Mouse (Mus musculus): ENCODE data around the gene Cmtm1. TPM values are rescaled to one million over a fixed set of nuclear protein-coding genes. Genes with fewer than 3 reads are reported as not detected.
"Not testable (repeated sequence)": the region's sequence is repeated elsewhere in the genome, so short reads cannot be mapped to it uniquely, and the experiment has no call there.

The Cmtm1 gene
- polyA plus RNA-seq, 1 experiment from 2014 or later: not detected

DNA sequence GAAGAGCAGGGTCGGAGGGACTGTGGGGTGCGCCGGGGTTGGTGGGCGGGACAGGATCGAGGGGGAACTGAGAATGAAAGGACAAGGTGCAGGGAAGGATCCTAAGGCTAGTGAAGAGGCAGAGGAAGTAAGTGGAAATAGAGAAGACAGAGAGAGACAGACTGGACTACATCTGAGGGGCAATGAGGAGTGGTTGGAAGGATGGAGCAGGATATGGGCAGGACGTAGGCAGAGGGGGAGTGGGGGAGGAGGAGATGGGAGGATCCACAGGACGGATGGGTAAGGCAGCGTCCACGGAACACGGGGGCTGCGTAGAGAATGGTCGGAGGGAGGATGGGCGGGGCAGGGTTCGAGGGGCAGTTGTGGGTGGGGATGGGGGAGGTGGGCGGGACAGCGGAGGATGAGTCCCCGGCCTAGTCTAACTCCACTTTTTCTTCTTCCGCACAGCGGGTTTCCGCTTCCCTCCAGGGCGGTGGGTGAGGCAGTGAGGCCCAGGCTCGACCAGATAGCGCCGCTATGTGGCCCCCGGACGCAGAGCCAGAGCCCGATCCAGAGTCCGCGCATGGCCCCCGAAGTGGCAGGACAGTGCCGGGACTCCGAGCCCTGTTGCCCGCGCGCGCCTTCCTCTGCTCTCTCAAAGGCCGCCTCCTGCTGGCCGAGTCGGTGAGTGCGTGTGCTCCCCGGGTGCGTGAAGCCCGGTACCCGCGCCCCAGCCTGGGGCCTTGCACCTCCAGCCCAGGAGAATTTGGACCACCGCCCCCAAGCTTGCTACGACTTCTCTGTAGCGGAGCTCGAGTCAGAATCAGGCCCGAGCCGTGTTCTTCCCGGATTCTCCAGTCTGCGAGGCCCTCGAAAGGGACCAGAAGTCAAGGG, 30.5 kb upstream of the Cmtm1 start:
- peak; percentile 83 for ATAC-seq (ENCODE audit: insufficient number of reproducible peaks, insufficient read depth, low FRiP score, low TSS enrichment)
- Histone ChIP-seq H3K9me3 (no peaks in the 10 kb centered on the region), H3K9ac (peak overlapping the region; percentile 83), H3K27me3 (no peaks in the 10 kb centered on the region), H3K4me3 (peak overlapping the region; percentile 71), H3K4me1 (peaks cover 12% of the 10 kb centered on the region; the same call in 1 of the 2 replicates), H3K4me2 (replicated peaks) (peak overlapping the region; percentile 73), H3K36me3 (peaks cover 19% of the 10 kb centered on the region; the same call in 1 of the 2 replicates), H3K27ac (peak overlapping the region; percentile 91)
- WGBS: under 1% methylated on average over 41 of the region's 54 CpGs

DNA sequence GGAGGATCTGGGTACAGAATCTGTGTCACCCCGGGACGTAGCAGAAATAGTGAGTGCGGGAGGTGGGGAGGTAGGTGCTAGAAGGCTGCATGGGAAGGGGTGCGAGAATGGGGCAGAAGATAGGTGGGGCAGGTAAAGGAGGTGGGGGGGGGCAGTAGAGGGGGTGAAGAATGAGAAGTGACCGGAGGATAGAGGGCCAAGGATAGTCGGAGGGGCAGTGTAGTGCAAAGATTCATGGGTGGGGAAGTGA, 30.0 kb upstream of the Cmtm1 start:
- ATAC-seq (ENCODE audit: insufficient number of reproducible peaks, insufficient read depth, low FRiP score, low TSS enrichment): peak; percentile 11; the same call in 1 of the 2 replicates
- Histone ChIP-seq H3K9me3 (no peaks in the 10 kb centered on the region), H3K4me3 (peak overlapping the region; percentile 71), H3K27me3 (no peaks in the 10 kb centered on the region), H3K9ac (peak overlapping the region; percentile 83), H3K36me3 (peaks cover 13% of the 10 kb centered on the region; the same call in 1 of the 2 replicates), H3K27ac (peak overlapping the region; percentile 91), H3K4me1 (peaks cover 12% of the 10 kb centered on the region; the same call in 1 of the 2 replicates), H3K4me2 (replicated peaks) (peak overlapping the region; percentile 73)
- 3% methylated on average over 6 of the region's 6 CpGs for WGBS

DNA sequence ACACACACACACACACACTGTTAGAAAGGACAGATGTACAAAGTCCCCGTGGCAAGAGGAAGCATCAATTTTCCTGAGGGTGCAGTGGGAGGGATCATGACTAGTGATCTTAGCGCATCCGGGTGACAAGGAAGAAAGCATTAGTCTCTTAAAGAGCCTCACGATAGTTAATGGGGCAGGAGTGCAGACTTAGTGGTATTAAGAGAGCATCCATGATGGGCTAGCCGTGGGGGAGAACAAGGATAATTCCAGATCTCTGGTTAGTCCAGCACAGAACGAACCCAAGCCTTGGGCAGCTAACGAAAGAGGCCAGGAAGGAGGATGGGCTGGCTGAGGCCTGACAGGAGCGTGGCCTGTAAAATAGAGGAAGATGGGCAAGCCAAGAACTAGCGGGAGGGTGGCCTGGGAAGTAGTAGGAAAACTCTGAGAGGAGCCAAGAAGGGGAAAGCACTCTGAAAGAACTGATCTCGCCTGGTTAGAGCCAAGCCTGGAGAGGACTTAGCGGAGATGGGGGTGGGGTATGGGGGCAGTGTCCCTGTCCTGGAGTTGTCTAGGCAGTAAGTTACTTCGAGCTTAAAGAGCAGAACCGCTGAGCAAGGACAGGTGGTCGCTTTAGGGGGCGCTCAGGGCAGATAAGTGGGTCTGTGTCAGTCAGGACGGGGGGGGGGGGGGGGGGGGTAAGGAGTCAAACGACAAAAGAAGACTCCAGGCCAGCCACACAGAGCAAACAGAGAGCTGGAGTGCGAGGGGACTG, 29.5 kb upstream of the Cmtm1 start, which contains the start of gene Cmtm3:
Gene Cmtm3, plus strand, starts transcription at position 182 of the 754 bp plus-strand sequence.
- peak within 1 kb of the TSS; percentile 91 for H3K27ac ChIP-seq

DNA sequence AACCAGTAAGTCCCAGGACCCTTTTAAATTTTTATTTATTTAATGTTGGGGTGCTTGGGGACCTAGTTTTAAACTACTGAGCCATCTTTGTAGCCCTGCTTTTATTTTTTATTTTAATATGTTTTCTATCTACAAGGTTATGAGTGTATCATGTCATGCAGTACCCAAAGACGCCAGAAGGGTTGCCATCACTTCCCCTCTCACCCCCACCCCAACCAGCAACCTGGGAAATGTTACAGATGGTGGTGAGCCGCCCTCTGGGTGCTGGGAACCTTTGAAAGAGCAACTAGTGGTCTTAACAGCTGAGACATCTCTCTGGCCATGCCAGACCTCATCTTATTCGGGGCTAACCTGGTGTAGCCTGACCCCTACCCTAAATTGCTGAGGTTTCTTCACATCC, 27.9 kb upstream of the Cmtm1 start:
- no peak overlapping the region for H3K4me2 ChIP-seq (replicated peaks)
- no peak overlapping the region for H3K27ac ChIP-seq
- no peaks in the 10 kb centered on the region for H3K9me3 ChIP-seq
- no peak overlapping the region for H3K9ac ChIP-seq
- no peak for ATAC-seq (ENCODE audit: insufficient number of reproducible peaks, insufficient read depth, low FRiP score, low TSS enrichment)
- WGBS: 54% methylated on average over 3 of the region's 3 CpGs
- no peak overlapping the region for H3K4me3 ChIP-seq
- H3K4me1 ChIP-seq: peaks cover 12% of the 10 kb centered on the region; the same call in 1 of the 2 replicates
- H3K27me3 ChIP-seq: no peaks in the 10 kb centered on the region
- H3K36me3 ChIP-seq: no peaks in the 10 kb centered on the region

More for the DNA sequence above, 29.5 kb upstream of the Cmtm1 start, which contains the start of gene Cmtm3:
- Histone ChIP-seq H3K36me3 (peaks cover 8% of the 10 kb centered on the region; the same call in 1 of the 2 replicates), H3K4me1 (peaks cover 12% of the 10 kb centered on the region; the same call in 1 of the 2 replicates), H3K4me3 (peak within 1 kb of the TSS; percentile 71), H3K9ac (peak within 1 kb of the TSS; percentile 83), H3K9me3 (no peaks in the 10 kb centered on the region), H3K4me2 (replicated peaks) (peak within 1 kb of the TSS; percentile 73), H3K27me3 (no peaks in the 10 kb centered on the region)
- no peak for ATAC-seq (ENCODE audit: insufficient number of reproducible peaks, insufficient read depth, low FRiP score, low TSS enrichment)
- WGBS: 13% methylated on average over 17 of the region's 18 CpGs

DNA sequence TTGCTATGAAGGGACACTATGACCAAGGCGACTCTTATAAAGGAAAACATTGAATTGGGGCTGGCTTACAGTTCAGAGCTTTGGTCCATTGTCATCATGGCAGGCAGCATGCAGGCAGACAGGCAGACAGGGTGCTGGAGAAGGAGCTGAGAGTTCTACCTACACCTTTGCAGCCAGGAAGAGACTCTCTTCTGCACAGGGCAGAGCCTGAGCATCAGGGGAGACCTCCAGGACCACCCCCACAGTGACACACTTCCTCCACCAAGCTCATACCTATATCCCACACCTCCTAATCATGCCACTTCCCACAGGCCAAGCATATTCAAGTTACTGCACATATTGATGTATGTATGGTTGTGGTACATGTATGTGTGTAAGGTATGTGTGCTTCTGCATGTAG, 26.9 kb upstream of the Cmtm1 start:
- H3K27ac ChIP-seq: no peak overlapping the region
- H3K9me3 ChIP-seq: no peaks in the 10 kb centered on the region
- H3K27me3 ChIP-seq: no peaks in the 10 kb centered on the region
- H3K4me2 ChIP-seq (replicated peaks): no peak overlapping the region
- H3K4me1 ChIP-seq: peaks cover 11% of the 10 kb centered on the region; the same call in 1 of the 2 replicates
- no peak for ATAC-seq (ENCODE audit: insufficient number of reproducible peaks, insufficient read depth, low FRiP score, low TSS enrichment)
- no peak overlapping the region for H3K4me3 ChIP-seq
- no peaks in the 10 kb centered on the region for H3K36me3 ChIP-seq
- no peak overlapping the region for H3K9ac ChIP-seq
- 84% methylated on average over 1 of the region's 1 CpGs for WGBS

DNA sequence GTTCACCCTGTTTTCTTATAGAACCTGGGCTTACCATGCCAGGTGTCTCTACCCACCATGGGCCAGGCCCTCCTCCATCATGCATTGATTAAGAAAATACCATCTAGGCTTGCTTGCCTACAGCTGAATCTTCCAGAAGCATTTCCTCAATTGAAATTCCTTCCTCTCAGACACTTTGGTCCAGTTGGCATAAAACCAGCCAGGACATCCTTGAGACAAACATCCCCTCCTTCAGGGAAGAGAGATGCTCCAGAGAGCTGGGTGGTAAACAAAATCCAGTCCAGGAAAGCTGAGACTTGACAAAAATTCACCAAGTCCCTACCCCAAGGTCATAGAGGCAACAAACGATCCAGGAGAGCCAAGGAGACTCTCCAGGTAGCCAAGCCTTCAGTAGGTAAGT, 24.3 kb upstream of the Cmtm1 start:
- Histone ChIP-seq H3K4me1 (no peaks in the 10 kb centered on the region), H3K9ac (no peak overlapping the region), H3K4me2 (replicated peaks) (no peak overlapping the region), H3K4me3 (no peak overlapping the region), H3K36me3 (no peaks in the 10 kb centered on the region), H3K27me3 (no peaks in the 10 kb centered on the region), H3K27ac (no peak overlapping the region), H3K9me3 (no peaks in the 10 kb centered on the region)
- 59% methylated on average over 1 of the region's 1 CpGs for WGBS
- no peak for ATAC-seq (ENCODE audit: insufficient number of reproducible peaks, insufficient read depth, low FRiP score, low TSS enrichment)

DNA sequence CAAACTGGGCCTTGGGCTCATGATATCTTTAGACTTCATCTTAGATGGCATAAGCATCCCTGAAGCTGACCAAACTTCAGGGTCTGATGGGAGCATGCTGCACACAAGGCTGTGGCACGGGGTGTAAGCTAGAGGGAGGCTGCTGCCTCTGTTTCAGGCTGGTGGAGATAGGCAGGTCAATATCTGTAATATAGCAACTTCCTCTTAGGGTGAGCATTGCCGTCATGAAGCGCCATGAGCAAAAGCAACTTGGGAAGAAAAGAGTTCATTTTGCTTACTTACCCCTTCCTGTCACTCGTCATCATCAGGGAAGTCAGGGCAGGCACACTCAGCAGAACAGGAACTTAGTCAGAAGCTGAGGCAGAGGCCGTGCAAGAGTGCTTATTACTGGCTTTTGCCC, 23.8 kb upstream of the Cmtm1 start:
- H3K9me3 ChIP-seq: no peaks in the 10 kb centered on the region
- WGBS: 73% methylated on average over 5 of the region's 5 CpGs
- H3K36me3 ChIP-seq: no peaks in the 10 kb centered on the region
- no peak overlapping the region for H3K4me3 ChIP-seq
- no peak overlapping the region for H3K9ac ChIP-seq
- no peak for ATAC-seq (ENCODE audit: insufficient number of reproducible peaks, insufficient read depth, low FRiP score, low TSS enrichment)
- no peaks in the 10 kb centered on the region for H3K27me3 ChIP-seq
- no peak overlapping the region for H3K27ac ChIP-seq
- no peak overlapping the region for H3K4me2 ChIP-seq (replicated peaks)
- H3K4me1 ChIP-seq: no peaks in the 10 kb centered on the region

DNA sequence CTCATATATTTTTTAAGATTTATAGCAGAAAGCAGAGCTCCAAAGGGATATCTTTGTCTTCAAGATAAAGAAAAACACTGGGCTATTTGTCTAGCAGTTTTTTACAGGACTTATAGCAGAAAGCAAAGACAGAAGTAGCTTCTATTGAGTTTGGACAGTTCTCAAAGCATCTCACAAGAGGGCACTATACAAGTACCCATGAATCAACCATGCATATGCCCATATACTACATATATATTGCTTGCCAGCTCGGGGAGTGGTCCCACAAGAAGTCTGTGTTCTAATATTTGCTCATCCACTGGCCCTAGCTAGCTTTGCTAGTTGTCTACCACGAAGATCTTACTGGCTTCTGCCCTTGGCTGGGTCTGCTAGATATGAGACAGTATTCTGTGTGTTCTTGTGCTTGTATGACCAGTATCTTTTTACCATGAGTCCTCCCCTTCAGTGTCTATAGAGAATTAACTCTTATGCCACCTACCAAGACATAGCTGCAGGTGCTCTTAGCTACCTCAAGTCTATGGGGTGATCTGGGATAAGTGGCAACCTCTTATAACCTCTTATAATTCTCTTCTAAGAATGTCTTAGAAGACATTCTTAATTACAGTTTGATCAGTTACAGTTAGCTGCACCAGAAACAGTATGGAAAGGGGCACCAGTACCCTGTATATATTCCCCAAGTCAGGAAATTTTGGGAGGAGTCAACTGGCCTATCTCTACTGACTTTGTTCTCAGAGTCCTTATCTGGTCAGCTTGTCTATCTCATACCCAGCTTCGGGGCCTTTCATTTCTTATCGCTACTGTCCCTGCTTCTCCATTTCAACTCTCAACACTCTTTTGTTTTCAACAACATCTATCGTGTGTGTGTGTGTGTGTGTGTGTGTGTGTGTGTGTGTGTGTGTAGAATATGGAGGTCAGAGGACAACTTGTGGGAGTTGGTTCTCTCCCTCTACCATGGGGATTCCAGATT, 23.0 kb upstream of the Cmtm1 start:
- Histone ChIP-seq H3K27me3 (no peaks in the 10 kb centered on the region), H3K9ac (no peak overlapping the region), H3K9me3 (no peaks in the 10 kb centered on the region), H3K4me1 (no peaks in the 10 kb centered on the region), H3K4me3 (no peak overlapping the region), H3K36me3 (no peaks in the 10 kb centered on the region), H3K27ac (no peak overlapping the region), H3K4me2 (replicated peaks) (no peak overlapping the region)
- no peak for ATAC-seq (ENCODE audit: insufficient number of reproducible peaks, insufficient read depth, low FRiP score, low TSS enrichment)
- 77% methylated on average over 5 of the region's 5 CpGs for WGBS

DNA sequence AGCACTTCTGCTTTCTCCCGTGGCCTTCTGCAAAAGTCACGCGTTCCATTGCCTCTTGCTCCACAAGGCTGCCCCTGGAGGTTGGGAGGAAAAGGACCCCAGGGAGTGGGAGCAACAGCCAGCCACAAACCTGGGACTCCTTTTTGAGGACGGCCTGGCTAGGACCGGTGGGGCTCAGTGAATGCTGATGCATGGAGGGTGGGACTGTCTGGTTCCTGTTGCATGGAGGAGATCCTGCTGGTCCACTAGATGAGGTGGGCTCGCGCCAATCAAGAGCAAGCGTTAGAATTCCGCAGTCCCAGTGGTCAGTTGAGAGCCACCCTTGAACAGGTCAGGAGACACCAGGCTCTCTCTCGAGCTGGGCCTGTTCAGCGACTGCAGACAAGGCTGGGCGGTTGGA, 12.0 kb upstream of the Cmtm1 start, which contains the start of gene Cmtm2b:
Gene Cmtm2b, plus strand, starts transcription at position 301 of the 400 bp plus-strand sequence.
- 88% methylated on average over 12 of the region's 12 CpGs for WGBS
- not testable (repeated sequence) for H3K4me2 ChIP-seq (replicated peaks)

DNA sequence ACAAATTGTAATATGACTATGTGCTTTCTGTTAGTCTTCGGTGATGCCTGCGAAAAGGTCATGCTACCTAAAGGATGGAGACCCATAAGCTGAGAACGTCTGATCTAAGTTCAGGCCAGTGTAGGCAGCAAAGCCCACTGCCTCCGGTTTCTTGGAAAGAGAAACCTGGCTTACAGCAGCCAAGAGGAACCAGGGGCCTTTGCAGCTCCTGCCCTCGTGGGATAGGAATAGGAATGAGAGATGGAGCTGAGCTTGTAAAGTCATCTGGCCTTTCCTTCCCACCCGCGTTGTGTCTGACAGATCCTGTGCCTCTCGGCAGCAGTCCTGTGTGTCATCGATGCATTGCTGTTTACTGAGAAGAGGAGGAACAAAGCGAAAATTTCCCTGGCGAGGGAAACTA, 11.3 kb upstream of the Cmtm1 start, which contains the start of gene Gm11020:
Gene Gm11020, plus strand, starts transcription at position 301 of the 400 bp plus-strand sequence.
- ATAC-seq (ENCODE audit: insufficient number of reproducible peaks, insufficient read depth, low FRiP score, low TSS enrichment); H3K4me3 ChIP-seq; H3K9ac ChIP-seq; H3K4me1 ChIP-seq; H3K9me3 ChIP-seq; H3K27ac ChIP-seq; H3K36me3 ChIP-seq; H3K27me3 ChIP-seq; H3K4me2 ChIP-seq (replicated peaks): not testable (repeated sequence)
- 78% methylated on average over 11 of the region's 11 CpGs for WGBS

More for the DNA sequence above, 12.0 kb upstream of the Cmtm1 start, which contains the start of gene Cmtm2b:
- ATAC-seq (ENCODE audit: insufficient number of reproducible peaks, insufficient read depth, low FRiP score, low TSS enrichment); H3K36me3 ChIP-seq; H3K27ac ChIP-seq; H3K4me3 ChIP-seq; H3K9me3 ChIP-seq; H3K27me3 ChIP-seq; H3K9ac ChIP-seq; H3K4me1 ChIP-seq: not testable (repeated sequence)

DNA sequence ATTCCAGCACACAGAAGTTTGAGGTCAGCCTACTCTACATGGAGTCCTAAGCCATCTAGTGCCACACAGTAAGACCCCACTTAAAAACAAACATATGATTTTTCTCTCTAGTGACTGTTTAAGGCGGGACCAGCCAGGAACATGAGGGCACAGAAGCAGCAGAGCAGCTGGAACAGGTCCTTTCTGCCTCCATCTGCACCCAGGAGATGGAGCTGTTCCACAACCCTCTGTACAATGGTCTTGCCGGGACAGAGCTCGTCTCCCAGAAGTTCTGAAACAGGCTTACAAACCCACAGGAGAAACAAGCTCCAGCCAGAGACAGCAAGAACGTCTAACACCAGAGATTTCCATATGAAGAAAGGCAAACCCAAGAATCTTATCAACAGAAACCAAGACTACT, 3.4 kb upstream of the Cmtm1 start:
- ATAC-seq (ENCODE audit: insufficient number of reproducible peaks, insufficient read depth, low FRiP score, low TSS enrichment): no peak
- Histone ChIP-seq H3K9ac (no peak overlapping the region), H3K27ac (no peak overlapping the region), H3K27me3 (no peaks in the 10 kb centered on the region), H3K4me3 (no peak overlapping the region), H3K36me3 (no peaks in the 10 kb centered on the region), H3K9me3 (no peaks in the 10 kb centered on the region), H3K4me1 (no peaks in the 10 kb centered on the region), H3K4me2 (replicated peaks) (no peak overlapping the region)
- WGBS: 73% methylated on average over 4 of the region's 4 CpGs
